Mouse (Mus musculus) myocyte (in vitro differentiated cells): ENCODE results near the gene Cog3.

Experiments
- CEBPB ChIP-seq: IDR thresholded peaks from 2 replicates; pipeline ENCODE4 v1.6.1; 2011; ENCODE audit warnings: mild to moderate bottlenecking, moderate library complexity; ENCODE audit not compliant: poor library complexity, insufficient read depth, severe bottlenecking
- E2F4 ChIP-seq: IDR thresholded peaks from one replicate; pipeline ENCODE4 v1.6.1; 2011; ENCODE audit warnings: mild to moderate bottlenecking, control low read depth, moderate library complexity; ENCODE audit not compliant: insufficient read depth
- MYOD1 ChIP-seq, 3 experiments: IDR thresholded peaks; one replicate each; pipeline ENCODE4 v1.6.1; 2011; ENCODE audit warnings: control low read depth in 2 of 3, low read depth in 2 of 3, mild to moderate bottlenecking in 2 of 3, moderate library complexity in 1 of 3; ENCODE audit not compliant: insufficient read length in 2 of 3, control insufficient read depth in 1 of 3
- MYOG ChIP-seq, 3 experiments: IDR thresholded peaks; one replicate each; pipeline ENCODE4 v1.6.1; 2011; ENCODE audit warnings: control low read depth in 2 of 3, low read depth in 2 of 3, mild to moderate bottlenecking in 2 of 3; ENCODE audit not compliant: insufficient read length in 2 of 3, control insufficient read depth in 1 of 3, insufficient read depth in 1 of 3
- POLR2A ChIP-seq: IDR thresholded peaks from one replicate; pipeline ENCODE4 v1.6.1; 2011; ENCODE audit warnings: low read depth, mild to moderate bottlenecking, control low read depth, moderate library complexity; ENCODE audit not compliant: insufficient read length
- POLR2AphosphoS2 ChIP-seq: IDR thresholded peaks from one replicate; pipeline ENCODE4 v1.6.1; 2011; ENCODE audit warnings: low read depth, control low read depth; ENCODE audit not compliant: insufficient read length
- REST ChIP-seq: IDR thresholded peaks from one replicate; pipeline ENCODE4 v1.6.1; 2011; ENCODE audit warnings: mild to moderate bottlenecking, control low read depth, moderate library complexity; ENCODE audit not compliant: insufficient read depth, insufficient read length
- TCF12 ChIP-seq: IDR thresholded peaks from one replicate; pipeline ENCODE4 v1.6.1; 2011; ENCODE audit warnings: mild to moderate bottlenecking, control low read depth; ENCODE audit not compliant: poor library complexity, insufficient read depth, severe bottlenecking
- TCF3 ChIP-seq: IDR thresholded peaks from one replicate; pipeline ENCODE4 v1.6.1; 2011; ENCODE audit warnings: low read depth, control low read depth; ENCODE audit not compliant: insufficient read length
- USF1 ChIP-seq: IDR thresholded peaks from one replicate; pipeline ENCODE4 v1.6.1; 2011; ENCODE audit warnings: low read depth, mild to moderate bottlenecking, control low read depth, moderate library complexity

DNA sequence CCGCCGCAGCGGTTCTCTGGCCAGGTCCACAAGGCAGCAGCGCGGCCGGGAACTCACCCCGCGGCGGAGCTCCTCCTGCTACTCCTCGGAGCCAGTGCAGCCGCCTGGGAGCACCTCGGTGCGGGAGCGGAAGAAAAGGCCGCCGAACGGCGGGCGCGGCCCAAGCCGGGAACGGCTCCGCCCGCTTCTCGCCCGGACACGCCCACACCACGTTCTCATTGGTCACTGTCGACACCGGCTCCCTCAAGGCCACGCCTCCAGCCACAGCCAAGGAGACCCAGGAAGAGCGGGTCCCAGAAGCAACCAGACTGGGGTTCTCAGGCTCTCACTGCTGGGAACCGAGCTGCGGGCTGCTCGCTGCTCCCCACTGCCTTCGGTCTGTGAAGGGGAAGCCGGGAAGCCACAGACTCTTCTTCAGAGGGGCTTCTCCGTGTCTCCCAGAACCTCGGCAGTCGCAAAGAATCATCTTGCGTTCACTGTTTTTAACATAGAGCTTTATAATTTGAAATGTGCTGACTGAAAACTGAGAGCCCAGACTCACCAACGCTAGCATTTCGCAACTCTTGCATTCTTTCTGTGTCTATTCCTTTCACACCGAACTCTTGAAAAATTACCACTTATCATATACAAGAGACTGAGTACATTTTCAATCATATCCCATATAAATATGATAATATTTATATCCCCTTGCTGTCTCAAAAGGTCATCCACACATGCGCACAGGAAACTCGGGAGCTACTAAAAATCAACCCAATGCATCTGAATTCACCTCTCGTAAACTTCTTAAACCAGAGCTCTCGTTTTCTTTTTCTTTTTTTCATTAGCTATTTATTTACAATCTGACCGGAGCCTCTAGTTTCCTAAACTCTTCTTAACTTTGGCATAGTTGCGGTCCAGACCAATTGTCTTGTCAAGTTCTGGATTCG is 32.8 kb upstream of the Cog3 start, which contains the start of gene Slc25a30:
- TF ChIP-seq POLR2A (peak; percentile 80), MYOD1 (IDR thresholded peaks at IDR 0.05; ENCODE audit: control insufficient read depth in 1 of 3, insufficient read length in 2 of 3, low read depth in 2 of 3) (no peak), TCF12 (no peak), CEBPB (peak; percentile 88), TCF3 (no peak), USF1 (no peak), POLR2AphosphoS2 (peak; percentile 88), REST (no peak), E2F4 (no peak), MYOG (IDR thresholded peaks at IDR 0.05; ENCODE audit: control insufficient read depth in 1 of 3, insufficient read depth in 1 of 3, insufficient read length in 2 of 3, low read depth in 2 of 3) (no peak)
